Mouse (Mus musculus): ENCODE data around the gene Gabrq. TPM values are rescaled to one million over a fixed set of nuclear protein-coding genes. Genes with fewer than 3 reads are reported as not detected.

Gene Gabrq
- 1 to 10 TPM; 2.6 to 3.6 TPM for total RNA-seq (2021)

DNA sequence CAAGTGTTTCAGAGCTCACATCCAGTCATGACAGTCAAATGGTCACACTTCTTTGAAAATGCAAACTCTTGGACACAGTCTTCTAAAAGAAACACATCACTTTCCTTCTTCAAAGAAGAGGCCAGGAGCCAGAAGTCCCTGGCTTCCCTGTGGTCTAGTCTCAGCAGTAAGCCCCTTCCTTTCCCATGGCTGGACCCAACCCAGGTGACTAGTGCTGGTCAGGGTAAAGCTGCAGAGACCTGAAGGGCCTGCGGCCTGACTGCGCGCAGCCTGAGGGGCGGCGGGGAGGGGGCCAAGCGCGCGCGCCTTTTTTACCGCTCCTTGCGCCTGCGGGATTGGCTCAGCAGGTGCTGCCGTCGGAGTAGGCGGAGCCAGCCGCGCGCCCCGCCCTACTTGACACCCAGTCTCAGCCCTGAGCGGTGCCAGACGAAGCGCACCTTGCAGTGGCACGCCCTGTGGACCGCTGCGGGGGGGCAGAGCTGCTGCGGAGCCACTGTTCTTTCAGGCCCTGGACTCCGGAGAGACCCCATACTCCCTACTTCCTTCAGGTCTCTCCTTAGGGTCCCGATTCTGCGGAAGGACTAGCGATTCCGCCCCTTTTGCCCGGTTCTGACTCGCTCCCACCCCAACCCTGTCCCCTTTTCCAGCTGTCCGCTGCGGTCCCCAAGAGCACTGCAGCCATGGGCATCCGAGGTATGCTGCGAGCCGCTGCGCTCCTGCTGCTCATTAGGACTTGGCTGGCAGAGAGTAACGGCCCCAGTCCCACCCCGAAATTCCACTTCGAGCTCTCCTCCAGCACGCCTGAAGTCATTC, at the start of gene Gabrq:
Gabrq (plus strand) TSS at position 403 of the 813 bp plus-strand sequence.
- DNase-seq = peak; percentile 21
- intact Hi-C loops (cut with DNase I) = loop anchor here (5.0 kb wide), 1 partner anchor 77 kb away; no protein-coding TSS in a partner anchor

DNA sequence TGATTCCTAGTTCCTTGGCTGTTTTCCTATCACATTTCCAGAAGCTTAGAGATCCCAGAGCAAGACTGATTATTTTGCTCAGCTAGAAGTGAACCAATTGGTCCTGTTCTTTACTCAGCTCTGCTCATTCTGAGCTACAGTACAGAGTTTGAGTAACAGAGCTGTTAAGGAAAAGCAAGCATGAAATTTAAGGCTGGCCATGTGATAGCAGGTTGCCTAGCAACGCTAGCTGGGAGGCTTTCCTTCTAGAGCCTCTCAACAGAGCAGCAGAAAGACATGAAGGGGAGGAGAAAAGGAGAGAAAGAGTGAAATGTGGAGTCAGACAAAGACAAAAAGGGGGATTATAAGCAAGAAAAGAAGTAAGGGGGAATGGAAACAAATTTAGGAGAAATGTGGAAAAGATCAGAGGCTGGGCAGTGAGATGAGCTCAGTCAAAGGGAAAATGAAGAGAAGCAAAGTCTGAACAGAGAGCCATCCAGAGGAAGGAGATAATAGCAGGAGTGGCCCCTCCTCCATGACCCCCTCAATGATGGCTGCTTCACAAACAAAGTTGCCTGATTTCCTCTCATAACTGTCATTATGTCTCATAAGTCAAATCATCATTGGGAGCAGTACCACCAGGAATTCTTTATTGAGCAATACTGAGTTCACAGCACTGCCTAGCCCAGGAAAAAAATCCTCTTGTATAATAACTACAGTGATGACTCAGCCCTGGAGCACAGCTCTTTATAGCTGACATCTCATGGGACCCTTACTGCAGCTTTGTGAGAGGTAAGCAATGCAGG, 36.0 kb upstream of the Gabrq start:
- DNase-seq = peak; percentile 8
- intact Hi-C loops (cut with DNase I) = no loop called here

DNA sequence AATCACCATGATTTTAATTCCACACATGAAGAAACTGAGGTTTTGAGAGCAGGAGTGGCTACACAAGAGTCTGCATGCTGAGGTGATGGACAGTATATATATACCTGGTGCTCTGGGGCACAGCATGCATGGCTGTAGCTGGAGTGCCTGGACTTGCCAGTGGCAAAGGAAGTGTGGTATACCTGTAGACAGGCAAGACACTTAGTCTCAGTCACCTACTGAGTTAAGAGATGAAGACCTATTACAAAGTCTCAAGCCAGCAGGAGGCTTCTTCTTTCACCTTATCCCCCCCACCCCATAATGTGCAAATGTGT, 35.5 kb upstream of the Gabrq start:
- intact Hi-C loops (cut with DNase I) = no loop called here
- no peak for DNase-seq

DNA sequence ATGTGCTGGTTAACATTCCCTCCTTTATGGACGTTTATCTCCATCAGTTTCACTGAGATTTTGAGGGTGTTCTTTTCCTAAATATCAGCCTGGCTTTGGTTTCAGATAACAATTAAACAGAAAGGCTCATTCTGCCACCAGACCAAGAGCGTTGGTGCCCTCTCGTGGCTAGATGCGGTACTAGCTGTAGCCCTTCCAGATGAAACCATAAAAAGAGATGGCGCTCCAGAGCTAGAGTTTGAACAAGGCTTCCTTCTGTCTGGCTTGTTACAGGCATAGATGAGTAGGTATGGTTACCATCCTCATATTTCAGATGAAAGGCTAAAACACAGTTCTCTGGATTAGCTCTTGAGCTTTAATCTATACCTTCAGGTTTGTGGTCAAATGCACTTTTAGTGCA, 5.4 kb upstream of the Gabrq start:
- intact Hi-C loops (cut with DNase I) = loop anchor here (5.0 kb wide), 1 partner anchor 1167 kb away; no protein-coding TSS in a partner anchor
- peak; percentile 75 for DNase-seq

DNA sequence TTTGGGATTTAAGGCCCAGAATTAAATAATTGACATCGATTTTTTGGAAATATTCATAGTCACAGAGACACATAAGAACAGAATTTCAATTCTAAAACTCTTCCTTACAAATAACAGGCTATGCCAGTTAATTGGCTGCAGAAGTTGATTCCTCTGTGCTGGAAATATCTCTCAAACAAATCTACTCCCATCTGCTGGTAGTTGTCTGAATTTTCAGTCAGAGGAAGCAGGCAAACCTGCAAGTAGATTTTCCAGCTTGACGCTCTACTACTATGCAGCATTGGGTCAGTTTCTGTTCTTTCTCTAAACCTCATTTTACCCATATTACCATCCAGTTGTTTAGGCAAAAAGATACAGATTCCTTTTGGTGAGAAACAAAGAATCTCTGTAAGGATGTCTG, 1.7 kb upstream of the Gabrq start:
- no peak for DNase-seq
- intact Hi-C loops (cut with DNase I) = loop anchor here (5.0 kb wide), 1 partner anchor 79 kb away; no protein-coding TSS in a partner anchor

DNA sequence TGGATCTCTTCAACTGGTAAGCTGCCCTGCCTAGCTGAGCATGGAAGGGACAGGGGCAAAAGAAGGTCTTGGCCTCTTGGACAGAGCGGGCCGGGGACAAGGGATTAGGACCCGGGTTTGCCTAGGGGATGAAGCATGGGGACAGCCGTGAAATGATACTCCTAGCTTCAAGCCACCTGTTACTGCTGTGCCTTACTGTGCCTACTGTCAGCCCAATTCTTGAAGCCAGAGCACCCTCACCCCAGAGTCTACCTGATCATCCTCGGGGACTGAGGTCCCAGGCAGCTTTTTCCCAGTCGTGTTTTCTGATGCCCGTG, 569 bp downstream of the Gabrq start:
- no peak for DNase-seq

More for the DNA sequence above, 569 bp downstream of the Gabrq start:
- intact Hi-C loops (cut with DNase I) = no loop called here

Other genes starting within 250 kb of the Gabrq start
- 10 to 100 TPM; 63.2 to 71.5 TPM for gene Gabra3, start 168.3 kb upstream of the Gabrq start, total RNA-seq (2021)
- gene Cetn2, start 93.2 kb downstream of the Gabrq start, total RNA-seq (2021) = 10 to 100 TPM; 46.3 to 49.9 TPM
- 10 to 100 TPM; 62.5 to 65.4 TPM for gene Nsdhl, start 93.4 kb downstream of the Gabrq start, total RNA-seq (2021)
- 1 to 10 TPM; 1.0 to 1.1 TPM for gene Zfp185, start 162.2 kb downstream of the Gabrq start, total RNA-seq (2021)
- under 1 TPM; 0.28 to 0.50 TPM for gene Pnma5, start 211.9 kb downstream of the Gabrq start, total RNA-seq (2021)
- gene Pnma3, start 239.6 kb downstream of the Gabrq start, total RNA-seq (2021) = 10 to 100 TPM; 15.7 to 19.2 TPM